Mouse (Mus musculus): ENCODE measurements around the gene Caskin1. TPM values are rescaled to one million over a fixed set of nuclear protein-coding genes. Genes with fewer than 3 reads are reported as not detected.

Gene Caskin1
- polyA plus RNA-seq, 1 experiment from 2014 or later, result 25.0 TPM

DNA sequence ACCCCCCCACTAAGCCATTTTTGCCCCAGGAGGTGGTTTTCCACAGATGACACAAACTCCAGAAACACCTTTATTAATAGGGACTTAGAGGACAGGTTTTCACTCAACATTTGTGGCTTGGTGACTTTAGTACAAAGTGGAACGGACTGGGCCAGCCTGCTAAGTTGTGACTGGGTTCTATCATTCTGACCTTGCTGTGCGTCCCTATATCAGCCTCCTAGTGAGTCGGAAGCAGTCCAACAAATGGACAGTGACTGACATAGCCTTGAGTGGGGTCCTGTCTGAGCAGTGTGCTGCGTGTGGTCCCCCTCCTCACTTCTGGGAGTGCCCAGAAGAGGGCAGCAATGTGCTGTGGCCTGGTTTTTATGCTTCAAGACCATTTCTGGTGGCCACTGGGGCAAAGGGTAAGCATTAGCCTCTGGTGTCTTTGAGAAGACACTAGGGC is 40.6 kb downstream of the Caskin1 start:
- peak overlapping the region; percentile 63 for H3K4me2 ChIP-seq (replicated peaks)
- peaks cover 50% of the 10 kb centered on the region for H3K4me1 ChIP-seq
- H3K27me3 ChIP-seq, result no peaks in the 10 kb centered on the region
- H3K27ac ChIP-seq, result peak overlapping the region; percentile 36
- H3K4me3 ChIP-seq, result peak overlapping the region; percentile 58
- H3K9me3 ChIP-seq (replicated peaks), result no peaks in the 10 kb centered on the region
- WGBS, result 2% methylated on average over 4 of the region's 4 CpGs
- peak overlapping the region; percentile 79 for H3K9ac ChIP-seq
- peaks cover 10% of the 10 kb centered on the region; the same call in 1 of the 2 replicates for H3K36me3 ChIP-seq
- ATAC-seq (ENCODE audit: low FRiP score), result no peak

DNA sequence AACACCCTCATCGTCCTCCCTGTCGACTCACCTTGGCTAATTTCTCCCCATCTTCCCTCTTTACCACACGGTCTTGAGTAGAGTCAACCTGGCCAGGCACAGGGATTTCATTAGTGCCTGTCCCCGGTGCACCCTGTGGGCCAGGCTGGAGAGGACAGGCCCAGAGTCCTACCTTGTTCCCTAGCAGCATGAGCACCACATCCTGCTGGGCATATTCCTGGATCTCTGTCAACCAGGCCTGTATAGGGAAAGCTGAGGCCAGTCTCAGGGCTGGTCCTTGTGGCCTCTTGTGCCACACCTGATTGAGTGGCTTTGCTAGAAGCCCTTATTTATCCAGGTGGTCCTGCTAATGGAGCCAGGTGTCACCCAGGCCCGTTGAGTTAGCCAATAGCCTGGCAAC is 41.5 kb downstream of the Caskin1 start:
- Histone ChIP-seq H3K27me3 (no peaks in the 10 kb centered on the region), H3K36me3 (0 out of 2 replicates have a peak, but pooled peaks cover 10% of the 10 kb centered on the region), H3K4me3 (peak overlapping the region; percentile 58), H3K27ac (peak overlapping the region; percentile 36; the same call in 1 of the 2 replicates), H3K4me1 (peaks cover 50% of the 10 kb centered on the region), H3K9me3 (replicated peaks) (no peaks in the 10 kb centered on the region), H3K9ac (peak overlapping the region; percentile 79), H3K4me2 (replicated peaks) (peak overlapping the region; percentile 63)
- WGBS, result 30% methylated on average over 5 of the region's 5 CpGs
- no peak for ATAC-seq (ENCODE audit: low FRiP score)

DNA sequence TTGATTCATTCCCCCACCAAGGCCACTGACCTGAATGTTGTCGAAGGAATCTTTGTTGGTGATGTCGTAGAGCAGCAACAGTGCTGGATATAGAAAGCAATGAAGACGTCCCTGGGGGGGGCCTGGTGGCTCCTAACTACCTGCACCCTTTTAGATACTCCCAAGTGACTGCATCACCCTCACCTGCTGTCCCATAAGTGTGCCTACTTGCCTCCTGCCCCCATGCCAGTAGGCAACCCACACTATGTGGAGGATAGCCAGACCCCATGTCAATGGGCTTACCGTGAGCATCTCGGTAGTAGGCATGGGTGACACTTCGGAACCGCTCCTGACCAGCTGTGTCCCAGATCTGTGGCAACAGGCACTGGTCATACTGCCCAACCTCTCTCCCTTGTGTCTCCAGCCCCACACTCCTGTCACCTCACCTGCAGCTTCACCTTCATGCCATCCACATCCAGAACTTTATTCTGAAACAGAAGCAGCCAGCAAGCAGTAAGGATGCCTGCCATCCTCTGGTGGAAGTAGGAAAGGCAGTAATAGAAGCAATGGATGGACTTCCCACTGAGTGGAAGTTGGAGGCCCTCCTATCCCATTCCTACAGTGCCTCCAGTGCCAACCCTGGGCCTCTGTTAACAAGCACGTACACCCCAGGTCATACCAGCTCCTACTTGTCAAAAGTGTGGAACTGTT is 42.1 kb downstream of the Caskin1 start:
- H3K9me3 ChIP-seq (replicated peaks), result no peaks in the 10 kb centered on the region
- WGBS, result 39% methylated on average over 8 of the region's 8 CpGs
- no peak overlapping the region for H3K4me3 ChIP-seq
- H3K27ac ChIP-seq, result peak overlapping the region; percentile 36; the same call in 1 of the 2 replicates
- peak overlapping the region; percentile 79; the same call in 1 of the 2 replicates for H3K9ac ChIP-seq
- 0 out of 2 replicates have a peak, but pooled peaks cover 10% of the 10 kb centered on the region for H3K36me3 ChIP-seq
- no peak for ATAC-seq (ENCODE audit: low FRiP score)
- H3K4me2 ChIP-seq (replicated peaks), result peak overlapping the region; percentile 63
- H3K4me1 ChIP-seq, result peaks cover 50% of the 10 kb centered on the region
- no peaks in the 10 kb centered on the region for H3K27me3 ChIP-seq

DNA sequence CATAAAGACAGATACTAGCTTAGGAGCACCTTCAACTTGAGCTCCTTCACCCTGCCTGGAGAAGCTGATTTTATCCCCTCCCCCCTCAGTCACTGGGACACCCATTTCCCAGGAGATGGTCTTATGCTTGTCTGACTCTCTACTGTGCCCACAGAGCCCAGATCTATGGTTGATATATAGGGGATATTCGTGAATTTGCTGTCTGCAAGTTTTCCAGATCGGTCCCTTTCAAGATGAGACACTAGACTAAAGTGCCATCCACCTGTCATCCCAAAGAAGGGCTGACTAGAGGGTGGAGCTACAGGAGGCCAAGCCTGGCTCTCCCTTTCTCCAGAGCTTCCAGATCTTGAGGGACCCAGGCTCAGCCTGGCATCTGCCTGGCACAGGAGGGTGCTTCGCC is 42.7 kb downstream of the Caskin1 start:
- Histone ChIP-seq H3K9me3 (replicated peaks) (no peaks in the 10 kb centered on the region), H3K9ac (no peak overlapping the region), H3K4me1 (peaks cover 50% of the 10 kb centered on the region), H3K4me3 (no peak overlapping the region), H3K27ac (no peak overlapping the region), H3K4me2 (replicated peaks) (no peak overlapping the region), H3K36me3 (0 out of 2 replicates have a peak, but pooled peaks cover 10% of the 10 kb centered on the region), H3K27me3 (no peaks in the 10 kb centered on the region)
- 77% methylated on average over 3 of the region's 3 CpGs for WGBS
- ATAC-seq (ENCODE audit: low FRiP score), result no peak

DNA sequence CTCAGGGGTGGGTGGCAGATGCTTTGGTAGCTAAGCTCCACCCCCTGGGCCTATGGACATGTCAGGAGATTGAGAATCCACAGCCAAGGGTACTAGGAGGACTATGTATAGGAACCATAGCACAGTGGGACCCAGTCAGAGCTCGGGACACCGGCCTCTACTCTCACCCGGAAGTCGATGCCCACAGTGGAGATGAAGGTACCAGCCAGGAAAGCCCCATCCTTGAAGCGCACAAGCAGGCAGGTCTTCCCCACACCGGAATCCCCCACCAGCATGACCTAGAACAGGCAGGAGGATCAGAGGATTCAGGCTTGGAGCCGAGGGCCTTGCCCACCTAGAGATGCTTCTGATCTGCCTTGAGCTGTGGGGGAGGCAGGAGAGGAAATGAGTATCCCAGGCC is 43.6 kb downstream of the Caskin1 start:
- Histone ChIP-seq H3K4me3 (no peak overlapping the region), H3K9ac (no peak overlapping the region), H3K4me2 (replicated peaks) (no peak overlapping the region), H3K27ac (no peak overlapping the region), H3K9me3 (replicated peaks) (no peaks in the 10 kb centered on the region), H3K36me3 (0 out of 2 replicates have a peak, but pooled peaks cover 10% of the 10 kb centered on the region), H3K4me1 (peaks cover 42% of the 10 kb centered on the region), H3K27me3 (no peaks in the 10 kb centered on the region)
- WGBS, result 72% methylated on average over 7 of the region's 7 CpGs
- no peak for ATAC-seq (ENCODE audit: low FRiP score)

DNA sequence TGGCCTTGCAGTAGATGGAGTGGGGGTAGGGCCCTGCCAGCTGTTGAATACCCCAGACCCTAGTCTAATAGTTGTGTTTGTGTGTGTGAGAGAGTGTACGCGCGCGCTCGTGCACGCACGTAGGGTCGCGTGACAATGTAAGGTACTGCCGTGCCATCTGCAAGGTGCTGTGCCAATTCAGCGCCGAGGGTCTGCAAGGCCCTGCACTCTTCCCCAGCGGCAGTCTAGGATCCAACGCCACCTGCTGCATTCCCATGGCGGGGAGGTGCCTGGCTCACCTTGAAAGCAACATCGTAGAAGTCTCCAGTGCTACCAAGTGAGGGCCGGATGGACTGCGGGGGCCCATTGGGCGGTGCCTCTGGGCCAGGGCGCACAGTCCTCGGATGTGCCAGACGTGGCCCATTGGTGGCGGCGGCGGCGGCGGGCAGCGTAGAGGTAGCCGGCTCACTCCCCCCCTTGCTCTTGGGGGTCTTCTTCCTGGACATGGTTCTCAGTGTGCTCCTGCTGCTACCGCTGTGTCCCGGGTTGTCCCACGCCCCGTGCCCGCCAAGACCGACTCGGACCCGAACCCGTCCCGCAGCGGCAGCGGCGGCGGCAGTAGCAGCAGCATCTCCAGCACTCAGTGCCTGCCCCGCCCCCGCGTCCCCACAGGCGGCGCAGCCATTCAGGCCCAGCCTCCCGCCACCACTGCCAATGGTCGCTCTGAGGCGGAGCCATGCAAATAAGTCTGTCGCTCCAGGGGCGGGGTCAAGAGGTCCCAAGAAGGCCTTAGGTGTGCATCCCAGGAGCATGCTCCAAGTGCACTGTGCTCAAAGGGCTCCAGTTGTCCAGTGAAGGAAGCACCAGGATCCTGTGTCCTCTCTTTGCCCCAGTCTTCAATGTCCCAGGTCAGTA is 44.9 kb downstream of the Caskin1 start:
- Histone ChIP-seq H3K27me3 (no peaks in the 10 kb centered on the region), H3K4me1 (peaks cover 45% of the 10 kb centered on the region), H3K9me3 (replicated peaks) (no peaks in the 10 kb centered on the region), H3K36me3 (0 out of 2 replicates have a peak, but pooled peaks cover 10% of the 10 kb centered on the region), H3K27ac (no peak overlapping the region), H3K9ac (peak overlapping the region; percentile 46), H3K4me2 (replicated peaks) (peak overlapping the region; percentile 62), H3K4me3 (peak overlapping the region; percentile 29)
- ATAC-seq (ENCODE audit: low FRiP score), result 0 out of 2 replicates have a peak, but pooled peaks have one; percentile 38
- WGBS, result 9% methylated on average over 40 of the region's 53 CpGs

DNA sequence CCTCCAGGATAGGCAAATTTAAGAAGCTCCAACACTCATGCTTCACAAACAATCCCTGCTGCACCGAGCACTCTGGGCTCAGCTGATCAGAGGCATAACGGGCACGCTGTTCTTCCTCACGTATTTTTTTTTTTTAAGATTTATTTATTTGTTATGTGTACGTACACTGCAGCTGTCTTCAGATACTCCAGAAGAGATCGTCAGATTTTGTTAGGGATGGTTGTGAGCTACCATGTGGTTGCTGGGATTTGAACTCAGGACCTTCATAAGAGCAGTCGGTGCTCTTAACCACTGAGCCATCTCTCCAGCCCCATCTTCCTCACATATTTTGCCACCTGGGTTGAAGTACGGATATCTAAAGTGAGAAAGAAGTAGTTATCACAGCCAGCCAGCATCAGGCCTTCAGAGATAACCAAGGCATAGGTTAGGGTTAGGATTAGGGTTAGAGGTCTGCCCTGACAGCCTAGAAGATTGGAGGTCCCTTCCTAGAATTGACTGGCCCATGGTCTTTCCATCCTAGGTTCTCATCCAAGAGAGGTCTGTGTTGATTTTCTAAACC is 45.8 kb downstream of the Caskin1 start, which contains the start of gene Rab26:
Gene Rab26 (minus strand): TSS at position 51 of the 559 bp plus-strand sequence.
- Histone ChIP-seq H3K4me1 (peaks cover 39% of the 10 kb centered on the region), H3K27ac (no peak within 1 kb of the TSS), H3K9me3 (replicated peaks) (no peaks in the 10 kb centered on the region), H3K9ac (peak within 1 kb of the TSS; percentile 46), H3K27me3 (no peaks in the 10 kb centered on the region), H3K36me3 (0 out of 2 replicates have a peak, but pooled peaks cover 10% of the 10 kb centered on the region), H3K4me2 (replicated peaks) (peak within 1 kb of the TSS; percentile 62), H3K4me3 (peak within 1 kb of the TSS; percentile 29)
- WGBS, result 87% methylated on average over 8 of the region's 8 CpGs
- ATAC-seq (ENCODE audit: low FRiP score), result no peak

DNA sequence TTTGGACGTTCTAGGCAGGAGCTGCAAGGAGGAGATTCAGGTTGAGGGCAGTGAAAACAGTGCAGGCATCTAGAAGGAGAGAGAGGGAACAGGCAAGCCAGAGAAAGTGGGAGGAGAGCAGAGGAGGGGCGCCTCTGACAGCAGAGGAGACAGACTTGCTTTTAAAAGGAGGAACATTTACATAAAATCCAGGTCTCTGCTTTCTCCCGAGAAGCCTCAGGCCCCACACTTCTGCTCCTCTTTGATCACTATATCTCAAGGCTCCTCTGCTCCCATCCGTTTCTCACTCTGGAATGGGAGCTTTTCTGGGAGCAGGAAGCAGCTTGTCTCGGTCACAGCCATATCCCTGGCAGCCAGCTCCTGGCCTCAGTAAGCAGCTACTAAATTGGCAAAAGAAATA is 46.9 kb downstream of the Caskin1 start:
- Histone ChIP-seq H3K27ac (no peak overlapping the region), H3K9me3 (replicated peaks) (no peaks in the 10 kb centered on the region), H3K27me3 (no peaks in the 10 kb centered on the region), H3K9ac (no peak overlapping the region), H3K36me3 (0 out of 2 replicates have a peak, but pooled peaks cover under 1% of the 10 kb centered on the region), H3K4me2 (replicated peaks) (no peak overlapping the region), H3K4me3 (no peak overlapping the region), H3K4me1 (peaks cover 28% of the 10 kb centered on the region)
- WGBS, result 60% methylated on average over 5 of the region's 5 CpGs
- ATAC-seq (ENCODE audit: low FRiP score), result no peak

DNA sequence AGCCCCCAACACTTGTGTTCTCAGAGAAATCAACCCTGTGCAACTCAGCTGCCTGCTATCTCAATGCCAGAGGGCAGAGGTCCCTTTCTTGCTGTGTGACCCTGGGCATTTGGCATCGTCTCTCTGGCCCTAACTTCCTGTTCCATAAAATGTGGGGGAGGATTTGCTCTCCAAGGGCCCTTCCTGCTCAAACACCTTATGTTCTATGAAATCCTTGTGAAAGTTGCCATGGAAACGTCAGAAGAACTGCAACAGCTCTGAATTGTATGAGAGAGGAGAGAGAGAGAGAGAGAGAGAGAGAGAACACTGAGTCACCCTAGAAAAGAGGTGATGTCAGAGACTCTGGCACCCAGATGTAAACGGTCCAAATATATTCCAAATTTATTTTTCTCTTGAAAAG is 49.1 kb downstream of the Caskin1 start:
- H3K4me1 ChIP-seq, result peaks cover 14% of the 10 kb centered on the region
- no peaks in the 10 kb centered on the region for H3K9me3 ChIP-seq (replicated peaks)
- H3K27ac ChIP-seq, result no peak overlapping the region
- H3K36me3 ChIP-seq, result no peaks in the 10 kb centered on the region
- no peak overlapping the region for H3K4me2 ChIP-seq (replicated peaks)
- no peak overlapping the region for H3K4me3 ChIP-seq
- H3K27me3 ChIP-seq, result no peaks in the 10 kb centered on the region
- ATAC-seq (ENCODE audit: low FRiP score), result no peak
- 42% methylated on average over 3 of the region's 3 CpGs for WGBS
- peak overlapping the region; percentile 8; the same call in 1 of the 2 replicates for H3K9ac ChIP-seq

DNA sequence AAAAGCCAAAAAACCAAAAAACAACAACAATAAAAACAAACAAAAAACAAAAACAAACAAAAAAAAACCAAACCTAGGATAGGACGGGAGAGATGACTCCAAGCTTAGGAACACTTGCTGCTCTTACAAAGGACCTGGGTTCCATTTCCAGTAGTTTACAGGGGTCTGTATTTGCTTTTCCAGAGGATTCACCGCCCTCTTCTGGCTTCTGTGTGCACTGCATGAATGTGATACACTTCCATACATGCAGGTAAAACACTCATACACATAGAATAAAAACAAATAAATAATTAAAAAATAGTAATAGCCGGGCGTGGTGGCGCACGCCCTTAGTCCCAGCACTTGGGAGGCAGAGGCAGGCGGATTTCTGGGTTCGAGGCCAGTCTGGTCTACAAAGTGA is 50.5 kb downstream of the Caskin1 start:
- H3K4me1 ChIP-seq, result peaks cover 3% of the 10 kb centered on the region; the same call in 1 of the 2 replicates
- H3K36me3 ChIP-seq, result no peaks in the 10 kb centered on the region
- H3K27ac ChIP-seq, result no peak overlapping the region
- no peaks in the 10 kb centered on the region for H3K27me3 ChIP-seq
- WGBS, result 70% methylated on average over 8 of the region's 8 CpGs
- no peak overlapping the region for H3K9ac ChIP-seq
- H3K4me3 ChIP-seq, result no peak overlapping the region
- ATAC-seq (ENCODE audit: low FRiP score), result no peak
- no peaks in the 10 kb centered on the region for H3K9me3 ChIP-seq (replicated peaks)
- H3K4me2 ChIP-seq (replicated peaks), result no peak overlapping the region

DNA sequence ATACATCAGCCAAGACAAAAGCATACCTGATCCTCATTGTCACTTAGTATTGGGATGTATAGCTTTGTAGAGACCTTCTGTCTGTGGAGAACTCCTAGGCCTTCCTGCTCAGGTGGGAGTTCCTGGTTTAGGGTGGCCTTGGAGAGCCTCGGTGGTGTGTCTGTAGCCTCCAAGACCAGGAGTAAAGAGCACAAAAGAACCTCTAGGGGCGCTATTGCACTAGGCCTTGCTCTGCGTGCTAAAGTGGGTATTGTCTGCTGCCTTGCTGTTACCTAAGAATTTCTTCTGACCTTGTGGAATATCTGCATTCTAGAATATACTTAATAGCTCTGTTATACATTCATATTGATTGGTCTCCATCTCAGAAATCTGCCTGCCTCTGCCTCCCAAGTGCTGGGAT is 52.0 kb downstream of the Caskin1 start:
- Histone ChIP-seq H3K4me1 (peaks cover 3% of the 10 kb centered on the region), H3K4me2 (replicated peaks) (no peak overlapping the region), H3K27ac (no peak overlapping the region), H3K9ac (no peak overlapping the region), H3K36me3 (no peaks in the 10 kb centered on the region), H3K4me3 (no peak overlapping the region), H3K9me3 (replicated peaks) (no peaks in the 10 kb centered on the region), H3K27me3 (peaks cover 6% of the 10 kb centered on the region; the same call in 1 of the 2 replicates)
- no peak for ATAC-seq (ENCODE audit: low FRiP score)
- WGBS, result 7% methylated on average over 3 of the region's 3 CpGs

DNA sequence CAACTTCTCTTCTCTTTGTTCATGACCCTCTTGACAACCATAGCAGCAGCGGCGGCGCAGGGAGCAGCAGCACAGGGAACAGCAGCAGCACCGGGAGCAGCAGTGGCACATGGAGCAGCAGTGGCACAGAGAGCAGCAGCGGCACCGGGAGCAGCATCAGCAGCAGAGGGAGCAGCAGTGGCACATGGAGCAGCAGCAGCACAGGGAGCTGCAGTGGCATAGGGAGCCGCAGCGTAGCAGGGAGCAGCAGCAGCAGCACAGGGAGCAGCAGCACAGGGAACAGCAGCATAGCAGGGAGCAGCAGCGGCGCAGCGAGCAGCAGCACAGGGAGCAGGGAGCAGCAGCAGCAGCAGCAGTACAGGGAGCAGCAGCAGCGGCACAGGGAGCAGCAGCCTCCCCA is 56.2 kb downstream of the Caskin1 start:
- Histone ChIP-seq H3K9me3 (replicated peaks) (no peaks in the 10 kb centered on the region), H3K9ac (no peak overlapping the region), H3K4me2 (replicated peaks) (peak overlapping the region; percentile 7), H3K27ac (no peak overlapping the region), H3K4me1 (peaks cover 7% of the 10 kb centered on the region), H3K27me3 (peaks cover 27% of the 10 kb centered on the region), H3K4me3 (no peak overlapping the region), H3K36me3 (no peaks in the 10 kb centered on the region)
- ATAC-seq (ENCODE audit: low FRiP score), result no peak
- WGBS, result 28% methylated on average over 12 of the region's 12 CpGs

All from hindbrain, embryonic 12.5 days (tissue).